Mouse (Mus musculus) induced T-regulatory cell, adult 2 months (primary cell): ENCODE results near the gene Egr4.

ENCODE experiments used
- DNase-seq: peaks from one replicate; pipeline ENCODE4 v3.0.0-alpha.2; 2012; ENCODE audit warnings: low read depth

Egr4 gene

DNA sequence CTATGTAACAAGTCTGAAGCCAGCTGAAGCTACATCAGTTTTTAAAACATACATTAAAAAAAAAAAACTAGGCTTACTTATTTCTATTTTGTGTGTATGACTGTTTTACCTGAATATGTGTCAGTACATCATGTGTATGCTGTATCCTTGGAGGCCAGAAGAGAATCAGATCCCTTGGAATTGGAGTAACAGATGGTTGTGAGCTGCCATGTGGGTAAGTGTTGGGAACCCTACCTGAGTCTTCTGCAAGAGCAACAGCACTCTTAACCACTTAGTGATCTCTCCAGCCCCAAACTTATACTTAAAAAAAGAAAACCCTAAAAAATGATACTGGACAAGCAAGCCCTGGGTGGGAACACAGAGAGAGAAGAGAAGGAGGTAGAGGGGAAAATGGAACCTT is 16.4 kb downstream of the Egr4 start:
- no peak for DNase-seq

DNA sequence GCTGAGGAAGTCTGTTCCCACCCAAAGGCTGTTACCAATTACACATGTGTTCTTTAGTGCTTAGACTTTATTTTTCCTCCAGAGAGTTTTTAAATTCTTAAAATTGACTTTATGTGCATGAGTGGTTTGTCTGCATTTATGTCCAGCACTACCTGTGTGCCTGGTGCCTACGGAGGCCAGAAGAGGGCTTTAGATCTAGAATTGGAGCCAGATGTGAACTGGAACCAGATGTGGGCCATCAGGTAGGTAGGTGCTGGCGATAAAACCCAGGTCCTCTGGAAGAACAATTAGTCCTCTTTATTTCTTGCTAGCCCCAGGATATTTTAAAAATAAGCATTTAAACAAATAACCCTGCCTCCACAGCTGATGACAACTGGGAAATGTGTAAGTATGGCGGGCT is 21.8 kb downstream of the Egr4 start:
- DNase-seq, result no peak

GRCm38 (mm10) chr6:85490252-85490651 is 23.1 kb downstream of the Egr4 start:
- DNase-seq, result no peak

DNA sequence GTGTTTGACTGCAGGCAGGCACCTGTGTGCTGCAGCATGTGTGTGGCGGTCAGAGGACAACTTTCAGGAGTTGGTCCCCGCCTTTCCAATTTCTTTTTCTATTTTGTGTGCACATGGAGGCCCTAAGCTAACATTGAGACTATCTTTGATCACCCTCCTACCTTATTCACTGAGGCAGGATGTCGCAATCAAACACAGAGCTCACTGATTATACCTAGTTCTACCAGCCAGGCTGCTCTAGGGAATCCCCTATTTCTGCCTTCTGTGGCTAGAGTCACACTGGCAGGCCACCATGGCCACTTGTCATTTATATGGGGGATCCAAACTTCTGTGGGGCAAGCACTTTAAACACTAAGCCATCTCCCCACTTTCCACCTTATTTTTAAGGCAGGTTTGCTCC is 23.7 kb downstream of the Egr4 start:
- no peak for DNase-seq

DNA sequence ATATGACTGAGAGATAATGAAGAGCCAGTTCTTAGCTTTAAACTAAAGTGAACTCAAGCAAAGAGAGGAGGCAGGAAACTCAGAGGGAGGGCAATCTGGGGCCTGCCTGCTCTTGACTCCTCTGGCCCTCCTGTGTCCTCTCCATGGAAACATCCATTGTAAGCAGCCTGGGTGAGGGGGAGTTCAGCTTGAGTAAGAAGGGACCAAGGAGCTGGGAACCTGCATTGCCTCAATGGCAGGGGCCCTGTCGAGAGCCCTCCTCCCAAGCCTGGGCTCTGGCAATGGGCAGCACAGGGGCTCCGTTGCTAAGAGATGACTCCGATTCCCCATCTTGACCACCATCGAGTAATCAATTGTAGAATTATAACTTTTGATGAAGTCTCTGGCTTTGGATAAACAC is 24.9 kb downstream of the Egr4 start:
- no peak for DNase-seq

DNA sequence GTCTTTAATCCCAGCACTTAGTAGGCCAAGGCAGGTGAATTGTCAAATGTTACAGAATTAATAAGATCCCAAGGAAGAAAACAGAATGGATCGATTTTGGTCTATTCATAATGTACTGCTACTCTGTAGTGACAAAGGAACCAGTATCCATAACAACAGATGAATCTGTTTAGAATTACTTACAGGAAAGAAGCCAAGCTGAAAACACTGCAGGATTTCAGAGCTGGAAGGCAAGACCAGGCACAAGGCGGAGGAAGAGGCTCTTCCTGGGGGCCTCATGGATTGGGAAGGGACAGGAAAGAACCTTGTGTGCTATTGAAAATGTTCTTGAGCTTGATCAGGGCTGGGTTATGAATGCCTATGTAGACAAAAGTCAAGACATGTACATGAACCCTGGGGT is 27.7 kb downstream of the Egr4 start:
- no peak for DNase-seq

DNA sequence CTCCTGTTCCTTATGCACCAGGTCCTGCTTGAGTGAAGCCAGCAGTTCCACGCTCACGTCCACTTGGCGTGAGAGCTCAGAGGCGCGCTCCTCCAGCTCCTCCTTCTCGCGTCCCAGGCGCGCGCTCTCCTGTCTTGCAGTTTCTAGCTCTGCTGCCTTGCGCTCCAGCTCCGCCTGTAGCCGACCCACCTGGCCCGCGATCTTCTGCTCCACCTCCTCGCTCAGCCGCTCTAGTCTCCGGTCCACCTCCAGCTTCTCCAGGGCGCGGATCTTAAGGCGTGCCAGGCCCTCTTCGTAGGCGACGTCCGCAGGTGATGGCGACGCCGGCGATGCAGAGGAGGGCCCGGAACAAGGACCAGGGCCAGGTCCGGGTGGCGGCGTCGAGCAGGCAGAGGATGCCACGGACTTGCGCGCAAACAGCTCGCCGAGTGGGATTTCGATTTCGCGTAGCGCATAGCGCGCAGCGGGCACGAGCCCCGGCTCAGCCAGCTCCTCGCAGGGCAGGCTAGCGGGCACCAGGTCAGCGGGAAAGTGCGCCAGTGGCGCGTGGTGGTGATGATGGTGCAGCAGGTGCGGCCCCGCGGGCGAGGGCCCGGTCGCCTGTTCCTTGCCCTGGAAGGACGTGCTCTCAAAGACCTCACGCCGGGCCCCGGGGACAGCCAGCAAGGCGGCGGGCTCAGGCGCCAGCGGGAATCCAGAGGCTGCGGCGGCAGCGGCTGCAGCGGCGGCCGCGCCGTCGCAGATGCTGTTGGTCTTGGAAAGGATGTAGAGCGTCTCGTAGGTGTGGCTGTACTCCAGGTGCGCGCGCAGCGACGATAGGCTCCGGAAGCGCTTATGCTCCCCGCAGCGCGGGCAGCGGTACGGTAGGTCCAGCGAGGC is 29.3 kb downstream of the Egr4 start:
- peak; percentile 71 for DNase-seq

- DNase-seq, result no peak
These were observed 32.7 kb downstream of the Egr4 start for GRCm38 (mm10) chr6:85480685-85481084.

- no peak for DNase-seq
These were observed 33.4 kb downstream of the Egr4 start for GRCm38 (mm10) chr6:85479979-85480378.

GRCm38 (mm10) chr6:85478416-85478815 is 35.0 kb downstream of the Egr4 start:
- no peak for DNase-seq

DNA sequence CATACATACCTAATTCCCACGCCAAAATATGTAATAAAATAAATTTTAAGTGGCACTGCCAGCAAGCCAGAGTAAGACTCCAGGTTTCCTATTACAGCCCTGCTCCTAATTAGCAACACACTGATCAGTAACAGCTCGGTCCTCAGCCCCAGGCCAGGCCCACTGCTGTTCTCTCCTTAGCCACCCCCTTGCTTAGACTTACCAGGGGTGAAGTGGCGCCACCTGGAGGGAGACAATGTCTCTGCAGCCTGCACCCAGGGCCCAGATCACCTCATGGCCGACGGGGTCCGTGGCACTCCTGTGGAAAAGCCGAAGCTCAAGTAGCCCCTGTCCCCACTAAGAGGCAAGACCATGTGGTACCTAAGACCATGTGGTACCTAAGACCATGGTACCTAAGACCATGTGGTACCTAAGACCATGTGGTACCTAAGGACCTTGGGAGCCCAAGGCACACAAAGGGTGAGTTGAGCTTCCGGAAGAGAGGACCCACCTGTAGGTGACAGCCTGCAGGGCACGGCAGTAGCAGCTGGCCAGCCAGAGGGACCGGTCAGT is 35.9 kb downstream of the Egr4 start:
- peak; percentile 50 for DNase-seq

- no peak for DNase-seq
These were observed 37.8 kb downstream of the Egr4 start for GRCm38 (mm10) chr6:85475581-85475980.

DNA sequence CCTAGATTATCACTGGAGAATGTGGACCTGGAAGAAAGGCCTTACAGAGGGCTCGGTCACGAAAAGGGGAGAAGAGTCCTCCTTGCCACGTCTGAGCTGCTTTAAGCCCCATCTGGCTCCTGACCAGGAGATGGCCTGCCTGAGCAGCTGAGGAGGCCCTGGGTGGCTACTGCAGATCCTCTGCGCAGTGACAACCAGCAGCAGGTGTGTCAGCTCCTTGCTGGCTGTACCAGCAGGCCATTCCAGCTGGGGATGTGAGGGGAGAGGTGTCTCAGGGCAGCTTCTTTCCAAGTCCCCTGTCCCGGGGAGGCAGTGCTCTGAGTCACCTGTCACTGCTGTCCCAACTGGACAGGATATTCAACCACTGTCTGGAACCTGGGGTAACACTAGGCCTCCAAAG is 40.8 kb downstream of the Egr4 start:
- no peak for DNase-seq

DNA sequence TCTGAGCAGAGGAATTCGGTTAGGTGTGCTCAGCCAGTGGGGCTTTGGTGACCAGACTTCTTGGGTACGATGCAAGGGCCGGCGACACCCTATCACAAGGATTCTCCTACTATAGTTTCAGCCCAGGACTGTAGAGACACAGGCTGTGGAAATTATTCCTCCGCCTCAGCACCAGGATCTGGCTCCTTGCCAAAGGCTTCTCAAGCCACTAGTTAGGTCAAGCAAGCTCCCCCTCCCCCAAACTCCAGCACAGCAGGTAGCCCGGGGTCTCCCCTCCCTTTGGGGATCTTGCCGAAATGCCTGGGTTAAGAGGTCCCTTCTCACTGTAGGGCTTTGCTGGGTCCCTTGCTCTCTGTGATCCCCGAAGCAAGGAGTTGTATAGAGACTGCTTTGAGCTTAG is 41.4 kb downstream of the Egr4 start:
- no peak for DNase-seq

DNA sequence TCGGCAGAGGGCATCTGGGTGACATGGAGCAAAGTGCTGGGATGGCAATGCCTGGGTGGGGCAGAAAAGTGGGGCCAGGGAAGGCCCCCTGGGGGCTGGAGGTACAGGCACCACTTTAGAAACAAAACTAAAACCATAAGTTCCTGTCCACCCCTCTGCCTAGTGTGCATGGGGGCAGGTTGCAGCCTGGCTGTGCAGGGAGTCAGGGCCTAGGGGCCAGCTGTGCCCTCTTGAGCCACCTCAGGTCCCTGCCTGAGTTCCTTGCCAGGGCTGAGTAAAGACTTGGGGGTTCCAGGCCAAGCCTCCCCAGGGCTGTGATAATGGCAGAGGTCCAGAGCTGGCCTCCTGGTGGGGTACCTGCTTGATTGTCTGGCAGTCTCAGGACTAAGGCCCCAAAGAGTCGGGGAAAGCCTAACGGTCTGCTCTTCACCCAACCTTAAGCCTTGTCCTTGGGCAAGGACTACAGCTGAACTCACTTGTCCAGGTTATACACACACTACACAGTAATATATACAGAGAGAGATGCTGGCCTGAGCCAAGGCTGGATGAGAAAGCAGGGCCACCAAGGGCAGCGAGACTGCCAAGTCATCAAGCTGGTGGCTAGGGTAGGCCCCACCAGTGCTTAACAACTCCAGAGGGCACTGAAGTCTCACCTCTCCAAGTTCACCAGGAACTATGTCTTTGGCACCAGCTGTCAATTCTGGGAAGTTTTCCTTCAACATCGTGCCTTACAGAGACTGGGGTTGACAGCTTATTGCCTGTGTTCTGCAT is 43.5 kb downstream of the Egr4 start:
- DNase-seq, result no peak

GRCm38 (mm10) chr6:85465381-85465780 is 48.0 kb downstream of the Egr4 start:
- no peak for DNase-seq
